Mouse (Mus musculus) monocyte, adult 2 months (primary cell): ENCODE data around the gene Gm12184.
A peak's percentile ranks its signal among the peaks of the same experiment; 100 is the strongest.
"Not testable (repeated sequence)": the region's sequence is repeated elsewhere in the genome, so short reads cannot be mapped to it uniquely, and the experiment has no call there.

Experiments used
- DNase-seq, 2 experiments: peaks; one replicate each; pipeline ENCODE4 v3.0.0; 2022; ENCODE audit warnings: low spot score in 2 of 2, low read depth in 1 of 2

Gene Gm12184

DNA sequence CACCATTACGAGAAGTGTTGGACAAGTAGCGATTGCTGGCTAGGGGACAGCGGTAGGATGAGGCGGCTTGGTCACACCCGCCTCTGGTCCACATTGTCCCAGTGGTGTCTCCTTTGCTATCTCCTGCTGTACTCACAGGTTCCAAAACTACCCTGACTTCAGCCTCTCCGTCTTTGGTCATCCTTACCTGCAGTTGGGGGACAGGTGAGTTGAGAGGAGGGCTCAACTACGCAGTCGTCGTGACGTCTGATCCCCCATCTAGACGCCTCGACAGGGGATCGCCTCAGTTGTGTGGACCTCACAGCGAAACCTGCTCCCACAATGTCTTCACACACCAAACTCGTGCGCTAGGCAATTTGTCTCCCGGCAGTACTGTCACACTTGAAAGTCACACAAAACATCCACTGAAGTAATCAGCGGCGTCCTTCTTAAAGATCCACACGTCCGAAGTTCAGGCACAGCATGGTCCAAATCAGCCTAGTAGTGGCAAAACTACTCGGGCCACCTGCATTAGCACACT is 2.1 kb downstream of the Gm12184 start:
- no peak for DNase-seq

DNA sequence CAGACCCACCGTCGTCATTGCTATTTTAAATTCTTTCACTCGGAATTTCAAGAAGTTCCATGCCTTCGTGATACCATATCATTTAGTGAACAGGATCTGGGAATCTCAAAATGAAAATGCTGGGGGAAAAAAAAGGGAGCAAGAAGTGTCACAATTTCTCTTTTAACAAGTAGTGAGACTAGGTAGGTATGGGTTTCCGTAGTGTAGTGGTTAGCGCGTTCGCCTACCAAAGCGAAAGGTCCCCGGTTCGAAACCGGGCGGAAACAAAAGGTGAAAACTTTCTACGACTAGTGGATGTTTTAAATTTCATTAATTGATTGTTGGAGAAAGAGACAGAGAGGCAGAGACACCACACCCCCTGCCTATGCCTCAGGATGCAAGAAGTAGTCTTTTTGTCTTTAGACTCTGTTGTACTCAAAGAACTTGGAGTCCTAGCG is 2.9 kb downstream of the Gm12184 start:
- peak in 1 of 2 experiments; percentile 62 for DNase-seq

DNA sequence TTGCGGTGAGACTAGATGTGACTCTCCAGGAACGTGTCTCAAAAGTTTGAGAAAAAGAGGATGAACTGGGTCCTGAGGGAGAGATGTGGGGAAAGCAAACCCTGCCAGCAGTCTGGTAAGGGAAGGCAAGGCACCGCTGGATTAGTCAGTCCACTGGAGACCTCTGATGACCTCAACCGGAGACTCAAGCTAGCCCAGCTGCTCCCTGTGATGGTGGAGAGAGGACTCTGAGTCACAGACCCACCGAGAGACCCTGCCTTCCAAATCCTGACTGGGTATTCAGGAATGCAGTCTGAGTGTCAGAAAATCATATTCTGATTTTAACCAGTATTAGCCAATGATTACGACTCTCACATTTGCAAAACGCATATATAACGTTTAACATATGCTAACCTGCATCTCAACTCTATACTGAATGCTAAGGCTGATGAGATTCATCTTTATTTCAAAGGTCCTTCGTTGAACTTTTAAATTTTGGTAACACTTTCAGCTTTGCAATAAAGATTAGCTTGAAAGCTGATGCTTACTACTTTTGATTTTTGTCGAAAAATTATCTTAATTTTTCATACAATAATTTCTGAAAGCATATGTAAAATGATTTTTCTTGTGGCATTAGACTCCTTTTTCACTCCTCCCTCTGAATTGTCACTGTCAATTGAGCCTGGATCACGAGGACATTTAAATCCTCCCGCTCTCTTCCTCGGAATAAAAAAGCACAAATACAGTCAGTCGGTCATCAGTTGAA is 3.5 kb downstream of the Gm12184 start:
- no peak for DNase-seq

DNA sequence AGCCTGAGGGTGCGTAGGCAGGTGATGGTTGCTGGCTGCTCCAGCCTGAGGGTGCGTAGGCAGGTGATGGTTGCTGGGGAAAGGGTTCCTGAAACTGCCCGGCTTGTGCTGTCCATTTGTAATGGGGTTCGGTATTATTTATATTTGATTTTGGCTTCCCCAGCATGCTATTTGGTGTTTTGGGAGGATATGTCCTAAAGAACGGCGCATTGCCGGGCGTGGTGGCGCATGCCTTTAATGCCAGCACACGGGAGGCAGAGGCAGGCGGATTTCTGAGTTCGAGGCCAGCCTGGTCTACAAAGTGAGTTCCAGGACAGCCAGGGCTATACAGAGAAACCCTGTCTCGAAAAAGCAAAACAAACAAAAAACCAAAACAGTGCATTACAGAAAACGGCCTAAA is 5.2 kb downstream of the Gm12184 start:
- DNase-seq, result not testable (repeated sequence)

DNA sequence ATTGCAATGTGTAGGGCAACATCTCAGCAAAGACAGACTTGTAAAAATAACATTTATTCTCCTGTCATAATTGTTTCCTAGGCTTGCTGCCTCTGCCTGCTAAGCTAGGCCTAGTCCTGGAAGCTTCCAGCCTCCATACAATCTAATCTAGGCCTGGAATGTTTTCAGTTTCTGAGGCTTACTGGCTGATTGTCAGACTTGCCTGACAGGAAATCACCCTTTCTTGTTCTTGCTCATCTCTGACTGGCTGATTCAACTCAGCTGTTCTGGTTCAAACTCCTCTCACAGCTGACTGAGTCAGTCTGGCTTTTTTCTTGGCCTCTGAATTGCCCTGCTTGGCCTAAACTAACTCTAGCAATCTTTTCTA is 6.2 kb downstream of the Gm12184 start:
- DNase-seq, result no peak

DNA sequence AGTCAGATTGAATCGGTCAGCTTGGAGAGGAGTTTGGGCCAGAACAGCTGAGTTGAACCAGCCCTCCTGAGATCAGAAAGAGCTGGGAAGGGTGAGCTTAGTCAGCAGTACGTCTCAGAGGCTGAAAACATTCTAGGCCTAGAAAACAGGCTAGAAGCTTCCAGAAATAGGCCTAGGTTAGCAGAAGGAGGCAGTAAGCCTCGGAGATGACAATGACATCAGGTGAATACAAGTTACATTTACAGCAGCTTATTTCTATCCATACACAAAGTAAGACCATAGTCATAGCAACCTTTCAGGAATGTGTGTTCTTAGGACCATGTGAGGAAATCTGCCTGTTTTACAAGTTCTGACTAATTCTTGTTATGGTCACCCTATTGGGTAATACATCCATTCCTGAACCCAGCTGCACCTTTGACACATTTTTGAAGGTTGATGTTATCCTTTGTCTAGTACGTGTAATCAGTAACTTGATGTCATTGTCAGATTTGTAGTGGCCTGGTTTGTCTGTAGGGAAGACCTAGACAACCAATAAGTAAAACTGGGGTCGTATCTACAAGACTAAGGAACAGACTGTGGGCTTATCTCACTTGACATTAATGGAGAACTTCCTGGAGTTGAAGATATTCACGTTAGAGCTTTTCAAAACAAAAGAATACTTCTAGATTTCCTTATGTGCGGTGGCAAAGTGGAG is 6.7 kb downstream of the Gm12184 start:
- no peak for DNase-seq

DNA sequence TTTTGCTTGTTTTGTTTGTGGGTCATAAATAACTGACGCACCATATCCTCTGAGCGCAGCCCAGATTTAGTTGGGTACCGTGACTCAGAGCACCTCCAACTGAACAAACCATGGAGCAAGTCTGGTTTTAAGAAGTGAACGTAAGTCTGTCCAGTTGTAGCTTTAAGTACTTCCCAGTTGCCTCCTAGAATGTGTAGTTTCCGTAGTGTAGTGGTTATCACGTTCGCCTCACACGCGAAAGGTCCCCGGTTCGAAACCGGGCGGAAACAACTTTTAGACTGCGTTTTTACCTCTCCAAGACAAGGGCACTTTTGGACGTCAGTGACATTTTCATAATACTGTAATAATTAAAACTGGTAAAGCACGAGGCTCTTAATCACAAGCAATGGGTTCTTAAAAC is 8.1 kb downstream of the Gm12184 start:
- DNase-seq, result peak in 1 of 2 experiments; percentile 76

DNA sequence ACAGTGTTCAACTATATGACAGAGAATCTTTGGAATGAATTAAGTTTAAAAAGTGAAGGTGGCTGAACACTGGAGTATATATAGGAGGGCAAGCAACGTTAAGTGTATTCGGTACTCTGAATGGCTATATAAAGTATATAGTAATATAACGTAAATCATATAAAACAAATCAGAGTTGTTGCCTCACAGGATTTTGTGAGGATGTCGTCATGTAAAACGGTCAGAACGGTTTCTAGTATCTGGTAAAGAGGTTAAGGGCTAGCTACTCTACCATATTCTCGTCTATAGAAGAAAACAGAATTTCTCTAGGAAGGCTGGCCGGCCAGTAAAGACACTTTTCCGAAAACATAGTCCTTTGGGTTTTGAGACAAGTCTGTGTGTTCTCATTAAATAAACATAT is 8.7 kb downstream of the Gm12184 start:
- no peak for DNase-seq

DNA sequence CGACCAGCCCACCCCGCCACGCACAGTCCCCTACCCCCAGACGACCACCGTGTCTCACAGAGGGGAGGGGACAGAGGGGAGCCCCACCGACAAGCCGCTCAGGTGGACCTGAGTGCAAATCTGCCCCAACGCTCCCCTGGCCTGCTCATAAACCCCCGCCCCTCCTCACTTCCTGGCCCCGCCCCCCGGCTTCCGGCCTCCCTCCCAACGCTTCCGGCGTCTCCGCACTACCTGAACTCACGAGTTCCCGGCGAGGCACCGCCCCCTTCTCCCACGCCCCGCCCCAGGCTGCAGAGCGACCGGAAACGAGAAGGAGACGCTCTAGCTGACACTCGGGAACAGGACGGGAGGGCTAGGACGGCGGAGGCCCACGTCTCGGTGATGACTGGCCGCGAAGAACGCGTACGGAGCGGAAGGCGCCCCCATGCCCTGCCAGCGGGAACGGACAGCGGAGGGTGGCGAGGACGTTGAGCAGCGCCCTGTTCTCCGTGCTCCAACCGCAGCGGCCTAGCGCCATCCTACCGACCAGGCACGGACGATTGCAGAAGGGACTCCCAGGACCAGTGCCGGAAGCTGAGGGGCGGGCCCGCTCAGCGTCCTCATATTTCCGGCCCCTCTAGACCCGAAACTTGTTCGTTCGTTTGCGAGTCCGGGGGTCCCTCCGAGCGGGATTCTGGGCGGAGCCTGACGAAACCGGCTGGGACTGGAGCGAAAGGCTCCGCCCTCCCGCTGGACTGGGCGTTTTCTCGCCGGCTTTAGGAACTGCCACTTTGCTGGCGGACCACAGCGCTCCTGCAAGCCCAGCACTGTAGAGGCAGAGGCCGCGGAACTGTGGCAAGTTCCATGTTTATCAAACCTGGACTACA is 9.4 kb downstream of the Gm12184 start, which contains the start of gene Trim41:
Gene Trim41, minus strand, starts transcription at position 554 of the 866 bp plus-strand sequence.
- peak; percentile 96 to 99 for DNase-seq

DNA sequence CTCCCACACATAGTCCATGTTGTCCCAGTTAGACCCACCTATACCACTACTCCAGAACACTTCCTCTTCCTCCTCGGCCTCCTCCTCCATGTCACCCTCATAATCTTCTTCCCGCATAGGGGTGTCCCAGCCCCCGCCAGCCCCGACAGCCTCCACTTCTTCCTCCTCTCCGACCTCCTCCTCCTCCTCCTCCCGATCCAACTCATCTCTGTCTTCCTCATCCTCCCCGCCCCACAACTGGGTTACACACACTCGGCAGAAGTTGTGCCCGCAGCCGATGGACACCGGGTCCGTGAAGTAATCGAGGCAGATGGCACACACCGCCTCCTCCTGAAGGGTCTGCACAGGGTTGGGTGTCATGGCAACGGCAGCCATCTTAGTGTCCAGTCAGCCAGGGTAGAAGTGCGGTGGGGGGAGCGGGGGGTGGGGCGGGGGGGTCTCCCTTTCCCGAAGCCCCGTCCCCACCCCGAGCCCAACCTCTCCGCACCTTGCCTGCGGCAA is 10.1 kb downstream of the Gm12184 start:
- DNase-seq, result no peak

DNA sequence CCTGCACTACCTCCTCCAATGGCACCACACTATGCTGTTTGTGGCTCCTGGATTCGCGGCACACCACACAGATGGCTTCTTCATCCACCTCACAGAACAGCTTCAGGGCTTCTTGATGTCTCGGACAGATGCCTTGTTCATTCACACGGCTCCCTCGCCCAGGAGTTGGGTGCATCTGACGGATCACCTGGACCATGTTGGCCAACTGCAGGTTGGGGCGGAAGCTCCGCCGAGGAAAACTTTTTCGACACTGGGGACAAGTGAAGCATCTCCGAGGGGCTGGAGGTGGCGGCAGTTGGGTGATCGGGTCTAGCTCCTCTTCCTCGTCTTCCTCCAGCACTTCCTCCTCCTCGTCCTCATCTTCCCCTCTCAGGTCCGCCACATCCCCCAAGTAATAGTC is 10.6 kb downstream of the Gm12184 start:
- DNase-seq, result no peak

DNA sequence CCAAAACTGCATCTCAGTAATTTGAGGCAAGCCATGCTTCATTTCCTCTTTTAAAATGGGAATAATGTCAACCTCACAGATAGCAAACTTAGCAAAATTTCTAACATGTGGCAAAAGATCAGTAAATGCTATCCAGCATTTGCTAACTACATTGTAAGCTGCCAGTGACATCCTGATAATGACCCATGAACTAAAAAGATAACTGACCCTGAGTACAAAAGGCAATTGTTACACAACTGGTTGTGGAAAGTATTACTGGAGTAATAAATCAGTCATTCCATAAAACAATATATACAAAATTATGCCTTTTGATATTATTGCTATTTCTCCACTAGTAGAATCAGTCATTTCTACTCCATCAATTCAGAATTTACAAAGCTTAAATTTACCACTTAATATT is 12.7 kb downstream of the Gm12184 start:
- DNase-seq, result no peak

DNA sequence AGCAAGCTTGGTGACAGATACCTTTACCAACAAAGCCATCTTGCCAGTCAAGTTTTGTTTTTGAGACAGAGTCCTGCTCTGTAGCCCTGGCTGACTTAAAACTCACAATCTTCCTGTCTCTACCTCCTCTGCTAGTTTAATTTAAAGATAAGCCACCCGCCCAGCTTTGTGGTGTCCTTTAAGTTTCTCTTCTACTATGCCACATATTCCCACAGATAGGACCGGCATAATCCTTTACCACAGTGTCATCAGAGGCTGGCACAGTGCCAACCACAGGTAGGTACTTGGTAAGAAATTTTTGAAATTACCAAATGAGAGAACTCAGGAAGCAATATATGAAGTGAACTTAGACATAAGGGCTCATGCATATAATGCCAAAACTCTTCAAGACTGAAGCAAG is 16.3 kb downstream of the Gm12184 start:
- DNase-seq, result no peak

DNA sequence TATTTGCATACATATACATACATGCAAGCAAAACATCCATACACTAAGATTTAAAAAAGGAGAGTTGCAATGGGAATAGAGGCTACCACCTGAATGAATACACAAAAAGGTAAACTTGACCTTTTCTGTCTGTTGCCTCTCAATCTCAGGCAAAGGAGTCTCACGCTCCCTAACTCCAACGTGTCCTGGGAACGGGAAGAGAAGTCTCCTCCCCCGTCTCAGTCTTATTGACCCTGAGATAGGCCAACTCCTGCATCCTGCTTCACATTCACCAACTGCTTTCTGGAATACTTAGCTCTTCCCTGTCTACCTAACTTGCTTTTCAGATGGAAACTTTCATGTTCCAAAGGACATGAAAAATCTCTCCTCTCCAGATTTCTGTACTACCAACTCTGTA is 17.0 kb downstream of the Gm12184 start:
- DNase-seq, result no peak

DNA sequence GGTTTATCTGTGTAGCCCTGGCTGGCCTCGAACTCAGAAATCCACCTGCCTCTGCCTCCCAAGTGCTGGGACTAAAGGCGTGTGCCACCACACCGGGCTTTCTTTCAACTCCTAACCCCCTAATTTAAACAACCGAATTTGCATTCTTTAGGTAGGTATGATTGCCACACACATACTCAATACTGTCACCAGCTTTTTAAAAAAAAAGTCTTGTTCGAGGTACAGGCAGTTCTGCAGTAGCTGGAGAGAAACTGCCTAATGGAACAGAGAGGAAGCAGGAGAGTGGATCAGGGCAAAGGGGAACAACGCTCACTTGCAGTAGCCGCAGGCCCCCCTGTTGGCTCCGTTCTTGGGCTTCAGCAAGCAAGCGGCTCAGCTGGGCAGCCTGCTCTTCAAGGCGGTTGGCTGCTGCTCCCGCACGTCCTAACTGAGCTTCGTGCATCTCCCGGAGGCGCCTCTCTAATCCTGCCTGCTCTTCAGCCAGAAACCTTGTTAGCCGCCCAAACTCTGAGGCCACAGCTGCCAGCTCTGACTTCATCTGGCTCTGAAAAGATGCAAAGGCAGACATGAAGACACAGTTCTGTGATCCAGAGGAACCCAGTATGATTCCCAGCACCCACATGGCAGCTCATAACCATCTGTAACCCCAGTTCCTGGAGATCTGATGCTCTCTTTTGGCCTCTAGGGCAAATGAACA is 17.6 kb downstream of the Gm12184 start:
- DNase-seq, result no peak

DNA sequence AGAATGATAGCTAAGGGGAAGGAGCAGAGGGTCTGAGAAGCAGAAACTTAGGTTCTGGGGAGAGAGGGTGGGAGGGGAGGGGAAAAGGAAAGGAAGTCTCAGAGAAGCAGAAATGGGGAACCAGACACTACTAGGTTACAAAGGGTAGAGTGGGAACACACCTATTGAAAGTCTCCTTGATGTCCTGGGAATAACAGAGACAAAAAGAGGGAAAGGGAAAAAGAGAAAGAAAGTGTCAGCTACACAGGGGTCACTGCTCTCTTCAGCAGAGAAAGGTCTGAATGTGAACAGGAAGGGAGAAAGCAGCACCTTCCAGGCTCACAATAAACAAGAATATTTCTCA is 18.2 kb downstream of the Gm12184 start:
- no peak for DNase-seq

DNA sequence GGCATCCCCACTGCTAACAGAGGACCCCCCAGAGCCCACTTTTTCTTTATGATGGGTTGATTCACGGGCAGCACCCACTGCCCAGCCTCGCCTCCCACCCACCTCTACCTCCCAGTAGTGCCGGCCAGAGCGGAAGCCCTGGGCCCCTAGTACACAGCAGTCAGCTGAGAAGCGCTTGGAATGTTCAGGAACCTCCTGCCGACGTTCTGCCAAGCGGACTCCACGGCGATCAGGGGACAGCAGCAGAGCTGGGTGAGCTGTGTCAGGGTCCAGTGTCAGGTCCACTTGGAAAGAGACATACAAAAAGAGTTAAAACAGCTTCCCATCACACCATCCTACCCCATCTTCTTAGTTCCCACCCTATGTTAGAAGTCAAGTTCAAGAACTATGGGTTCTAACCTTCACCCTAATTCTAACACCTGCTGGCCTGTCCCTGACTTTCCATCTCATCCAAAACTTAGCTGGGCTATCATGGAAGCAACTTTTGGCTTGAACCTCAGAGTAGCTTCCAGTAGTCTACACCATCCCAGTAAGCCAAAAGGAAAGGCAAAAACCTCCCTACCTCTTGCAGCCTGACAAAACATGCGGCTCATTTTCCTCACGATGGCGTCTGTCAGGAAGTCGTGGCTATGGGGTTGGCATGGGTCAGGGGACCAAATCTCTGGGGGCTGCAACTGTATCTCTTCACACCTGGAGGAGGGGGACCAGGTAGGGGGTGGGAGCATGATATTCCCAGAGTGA is 18.7 kb downstream of the Gm12184 start:
- no peak for DNase-seq

DNA sequence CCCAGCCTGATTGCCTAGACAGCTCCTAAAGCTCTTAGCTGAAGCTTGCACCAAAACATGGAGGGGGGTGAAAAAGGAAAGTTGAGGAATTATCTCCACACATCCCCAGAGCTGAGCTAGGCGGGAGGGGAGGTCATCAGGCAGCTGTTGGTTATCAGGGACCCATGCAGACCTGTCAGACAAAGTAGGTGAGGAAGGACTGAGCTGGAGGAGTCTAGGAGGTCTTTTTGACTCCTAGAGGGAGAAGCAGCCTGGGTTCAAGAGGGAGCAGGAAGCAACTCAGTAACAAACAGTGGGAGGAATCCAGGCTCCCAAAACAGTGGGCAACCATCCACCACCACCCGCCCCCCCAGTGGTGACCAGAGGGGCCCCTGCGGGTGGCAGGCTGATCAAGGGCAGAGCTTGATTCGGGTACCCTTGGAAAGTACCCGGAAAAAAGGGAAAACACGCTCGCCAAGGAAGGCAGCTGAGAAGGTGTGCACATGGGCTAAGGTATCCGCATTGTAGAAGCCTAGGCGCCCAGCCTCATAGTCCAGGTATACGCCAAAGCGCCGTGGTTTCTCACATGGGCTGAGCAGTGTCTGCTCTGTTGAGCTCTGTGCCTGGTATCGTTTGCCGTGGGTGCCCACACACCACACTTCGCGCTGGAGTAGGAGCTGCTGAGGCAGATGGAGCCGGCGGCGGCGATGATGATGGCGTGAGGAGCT is 19.4 kb downstream of the Gm12184 start:
- DNase-seq, result no peak

DNA sequence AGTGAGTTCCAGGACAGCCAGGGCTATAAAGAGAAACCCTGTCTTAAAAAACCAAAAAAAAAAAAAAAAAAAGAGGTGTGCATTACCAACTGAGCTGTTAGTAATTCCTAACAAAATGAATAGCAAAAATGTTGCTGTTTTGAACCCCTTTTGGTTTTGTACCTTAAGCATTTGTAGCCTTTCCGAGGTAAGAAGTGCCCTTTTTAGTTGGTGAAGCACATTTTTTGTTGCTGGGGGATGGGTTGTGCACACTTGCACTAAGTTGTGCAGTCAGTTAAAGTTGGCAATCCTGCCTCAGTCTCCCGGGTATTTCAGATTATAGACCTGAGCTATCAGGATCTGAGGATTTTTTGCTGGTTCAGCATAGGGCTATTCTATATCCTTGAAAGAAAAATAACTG is 21.5 kb downstream of the Gm12184 start:
- DNase-seq, result no peak

DNA sequence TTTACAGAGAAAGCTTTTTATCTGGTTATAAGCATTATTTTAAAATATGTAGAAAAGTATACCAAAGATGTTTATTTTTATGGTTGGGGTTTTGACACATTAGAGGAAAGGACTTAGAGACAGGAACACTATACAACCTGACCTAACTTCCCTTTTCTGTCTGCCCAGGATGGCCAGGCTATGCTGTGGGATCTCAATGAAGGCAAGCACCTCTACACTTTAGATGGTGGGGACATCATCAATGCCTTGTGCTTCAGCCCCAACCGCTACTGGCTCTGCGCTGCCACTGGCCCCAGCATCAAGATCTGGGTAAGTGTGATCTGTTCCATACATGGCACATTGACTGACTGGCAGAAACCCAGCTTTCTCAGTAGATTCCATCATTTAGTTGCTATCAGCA is 22.5 kb downstream of the Gm12184 start:
- no peak for DNase-seq
